Mouse (Mus musculus) 3T3-L1 (cell line): ENCODE data around the gene Trim80.

ENCODE experiments used
- DNase-seq: peaks from one replicate; pipeline ENCODE4 v3.0.0-alpha.2; 2015; ENCODE audit warnings: low read depth, low spot score

The Trim80 gene

GRCm38 (mm10) chr11:115439906-115440595 lies at the start of gene Trim80:
Trim80 (plus strand) TSS chr11:115440545.
- peak; percentile 23 for DNase-seq

GRCm38 (mm10) chr11:115391358-115391757 lies 49.0 kb upstream of the Trim80 start:
- DNase-seq, result no peak

GRCm38 (mm10) chr11:115393721-115394325 lies 46.5 kb upstream of the Trim80 start:
- DNase-seq, result no peak

GRCm38 (mm10) chr11:115398085-115398484 lies 42.3 kb upstream of the Trim80 start:
- peak; percentile 51 for DNase-seq

- peak; percentile 45 for DNase-seq
Measured at GRCm38 (mm10) chr11:115400126-115400525, 40.2 kb upstream of the Trim80 start.

- no peak for DNase-seq
Measured at GRCm38 (mm10) chr11:115400630-115401391, 39.5 kb upstream of the Trim80 start.

- DNase-seq, result peak; percentile 87
Measured at GRCm38 (mm10) chr11:115403338-115404124, 36.8 kb upstream of the Trim80 start, which contains the start of gene Mrpl58. Mrpl58 (plus strand) TSS chr11:115403752.

- no peak for DNase-seq
Measured at GRCm38 (mm10) chr11:115405723-115406122, 34.6 kb upstream of the Trim80 start.

- no peak for DNase-seq
Measured at GRCm38 (mm10) chr11:115406858-115407401, 33.4 kb upstream of the Trim80 start.

GRCm38 (mm10) chr11:115408266-115408920 lies 32.0 kb upstream of the Trim80 start:
- DNase-seq, result no peak

- DNase-seq, result no peak
Measured at GRCm38 (mm10) chr11:115409556-115409955, 30.8 kb upstream of the Trim80 start.

- DNase-seq, result peak; percentile 97
Measured at GRCm38 (mm10) chr11:115419531-115420237, 20.7 kb upstream of the Trim80 start, which contains the start of the genes Atp5h and Kctd2. Atp5h (minus strand) TSS chr11:115419962. Kctd2 (plus strand) TSS chr11:115420128.

- peak; percentile 57 for DNase-seq
Measured at GRCm38 (mm10) chr11:115420336-115421190, 19.8 kb upstream of the Trim80 start.

- no peak for DNase-seq
Measured at GRCm38 (mm10) chr11:115421328-115421727, 19.0 kb upstream of the Trim80 start.

- no peak for DNase-seq
Measured at GRCm38 (mm10) chr11:115421972-115422371, 18.4 kb upstream of the Trim80 start.

- DNase-seq, result no peak
Measured at GRCm38 (mm10) chr11:115423091-115423490, 17.3 kb upstream of the Trim80 start.

- no peak for DNase-seq
Measured at GRCm38 (mm10) chr11:115424666-115425065, 15.7 kb upstream of the Trim80 start.

- DNase-seq, result no peak
Measured at GRCm38 (mm10) chr11:115425671-115426070, 14.7 kb upstream of the Trim80 start.
